34 mouse cellular contexts compared by ENCODE assay signal in the genomic region with DNA sequence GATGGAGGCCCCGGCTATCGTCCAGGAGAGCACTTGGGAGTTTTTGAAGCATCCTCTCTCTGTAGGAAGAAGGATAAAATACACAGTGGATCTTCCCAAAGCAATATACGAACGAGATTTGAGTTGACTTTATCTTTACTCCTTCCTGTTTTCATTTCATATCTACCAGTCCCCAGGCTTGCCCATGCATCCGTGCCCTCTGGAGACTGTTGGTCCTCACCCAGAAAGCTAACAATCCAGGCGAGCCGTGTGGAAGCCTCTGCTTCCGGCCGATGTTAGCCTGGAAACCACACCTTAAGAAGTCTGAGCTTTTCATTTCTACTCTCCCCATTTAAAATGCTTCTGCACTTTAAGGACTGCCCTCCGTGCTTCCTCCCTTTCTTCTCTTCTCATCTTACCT. TPM values are rescaled to one million over a fixed set of nuclear protein-coding genes. Genes with fewer than 3 reads are reported as not detected.
A peak's percentile ranks its signal among the peaks of the same experiment; 100 is the strongest.
DNase-seq lines count a peak whose midpoint lies in the region; ATAC-seq lines count a peak whose summit lies in the region.
"Had no signal": no experiment of that assay in that cellular context is flagged by ENCODE, and none has a peak within 500 bp of the region (broad histone marks: within the 10 kb centered on the region; RNA-seq: fewer than 3 reads in every experiment).

No protein-coding gene starts in this region.

- H3K4me3 ChIP-seq in erythroblast, embryonic 14.5 days (replicated peaks), result peak overlapping the region; percentile 19
- H3K4me3 ChIP-seq in megakaryocyte, embryonic 14.5 days (replicated peaks), result peak overlapping the region; percentile 85
- H3K4me3 ChIP-seq in embryonic facial prominence, embryonic 10.5 days, result no peak overlapping the region
- H3K4me3 ChIP-seq: embryonic facial prominence, embryonic 13.5 days; forebrain, embryonic 15.5 days; heart, embryonic 15.5 days; hindbrain, embryonic 15.5 days; kidney, embryonic 15.5 days; limb, embryonic 12.5 days; midbrain, embryonic 10.5 days; neural tube, embryonic 15.5 days; stomach, embryonic 15.5 days had no signal

- no peaks in the 10 kb centered on the region for H3K36me3 ChIP-seq in erythroblast, embryonic 14.5 days (ENCODE audit: control insufficient read depth)
- H3K36me3 ChIP-seq in megakaryocyte, embryonic 14.5 days (replicated peaks; ENCODE audit: low read length), result peaks cover 5% of the 10 kb centered on the region
- no peaks in the 10 kb centered on the region for H3K36me3 ChIP-seq in embryonic facial prominence, embryonic 10.5 days (replicated peaks)
- H3K36me3 ChIP-seq: embryonic facial prominence, embryonic 13.5 days; forebrain, embryonic 15.5 days; heart, embryonic 15.5 days; hindbrain, embryonic 15.5 days; kidney, embryonic 15.5 days; limb, embryonic 12.5 days; midbrain, embryonic 10.5 days; neural tube, embryonic 15.5 days; stomach, embryonic 15.5 days had no signal

- DNase-seq in MEL-GATA-1-ER (ENCODE audit: extremely low read depth, low read depth), result peak; percentile 78
- DNase-seq in embryonic facial prominence, embryonic 10.5 days (ENCODE audit: low spot score), result no peak
- no peak for DNase-seq in left cerebral cortex, postnatal 25 days (ENCODE audit: low spot score in 2 of 2)
- DNase-seq in kidney, adult 9 months, result no peak
- DNase-seq: adrenal gland, postnatal 25 days; cerebellum, adult 11 months; cerebellum, postnatal 14 days; gastrocnemius, postnatal 25 days; heart, postnatal 4 days; kidney, postnatal 36 days; layer of hippocampus, postnatal 36 days; lung, adult 18-20 months; lung, postnatal 14 days; right cerebral cortex, adult 18-20 months; thymus, adult 18-20 months; thymus, postnatal 36 days had no signal

- H3K4me1 ChIP-seq in erythroblast, embryonic 14.5 days (ENCODE audit: control insufficient read depth), result peaks cover 50% of the 10 kb centered on the region
- H3K4me1 ChIP-seq in megakaryocyte, embryonic 14.5 days, result peaks cover 84% of the 10 kb centered on the region
- H3K4me1 ChIP-seq in embryonic facial prominence, embryonic 10.5 days, result no peaks in the 10 kb centered on the region
- H3K4me1 ChIP-seq: embryonic facial prominence, embryonic 13.5 days; forebrain, embryonic 15.5 days; heart, embryonic 15.5 days; hindbrain, embryonic 15.5 days; kidney, embryonic 15.5 days; limb, embryonic 12.5 days; midbrain, embryonic 10.5 days; neural tube, embryonic 15.5 days; stomach, embryonic 15.5 days had no signal

- 85% methylated on average over 10 of the region's 10 CpGs for WGBS in embryonic facial prominence, embryonic 10.5 days

- ATAC-seq in erythroblast, adult 5-6 weeks (replicated peaks; ENCODE audit: low FRiP score, poor library complexity, severe bottlenecking), result no peak
- ATAC-seq in hematopoietic stem cell, adult 5-6 weeks (replicated peaks in 1 of 2; ENCODE audit: insufficient read depth in 1 of 2, low FRiP score in 2 of 2, low TSS enrichment in 1 of 2, low read depth in 1 of 2, poor library complexity in 2 of 2, severe bottlenecking in 2 of 2), result peak; percentile 72 to 76
- ATAC-seq: forebrain, embryonic 15.5 days had no signal

- no peaks in the 10 kb centered on the region for H3K27me3 ChIP-seq in erythroblast, embryonic 14.5 days (ENCODE audit: control insufficient read depth)
- H3K27me3 ChIP-seq in megakaryocyte, embryonic 14.5 days (replicated peaks), result no peaks in the 10 kb centered on the region
- no peaks in the 10 kb centered on the region for H3K27me3 ChIP-seq in embryonic facial prominence, embryonic 10.5 days (replicated peaks; ENCODE audit: low read depth, poor library complexity, severe bottlenecking)
- H3K27me3 ChIP-seq: embryonic facial prominence, embryonic 13.5 days; forebrain, embryonic 15.5 days; heart, embryonic 15.5 days; hindbrain, embryonic 15.5 days; kidney, embryonic 15.5 days; limb, embryonic 12.5 days; neural tube, embryonic 15.5 days; stomach, embryonic 15.5 days had no signal

- H3K27ac ChIP-seq in embryonic facial prominence, embryonic 10.5 days (replicated peaks), result no peak overlapping the region
- H3K27ac ChIP-seq: embryonic facial prominence, embryonic 13.5 days; forebrain, embryonic 15.5 days; heart, embryonic 15.5 days; hindbrain, embryonic 15.5 days; kidney, embryonic 15.5 days; limb, embryonic 12.5 days; midbrain, embryonic 10.5 days; neural tube, embryonic 15.5 days; stomach, embryonic 15.5 days had no signal

- H3K9me3 ChIP-seq in erythroblast, embryonic 14.5 days (ENCODE audit: control insufficient read depth, low read length), result no peaks in the 10 kb centered on the region
- no peaks in the 10 kb centered on the region for H3K9me3 ChIP-seq in megakaryocyte, embryonic 14.5 days
- no peaks in the 10 kb centered on the region for H3K9me3 ChIP-seq in embryonic facial prominence, embryonic 10.5 days
- H3K9me3 ChIP-seq: embryonic facial prominence, embryonic 13.5 days; forebrain, embryonic 15.5 days; heart, embryonic 15.5 days; hindbrain, embryonic 15.5 days; kidney, embryonic 15.5 days; limb, embryonic 12.5 days; midbrain, embryonic 10.5 days; neural tube, embryonic 15.5 days; stomach, embryonic 15.5 days had no signal

- intact Hi-C loops in left cerebral cortex, postnatal 25 days (cut with DNase I), result no loop called here

RNA-seq across cellular contexts. Expression of gene Clec4e, which starts 0.7 kb away (rescaled TPM):
- not detected in 2 replicates for polyA plus RNA-seq in erythroblast, embryonic 14.5 days (2012)
- 7.3 and 9.0 TPM in 2 replicates for total RNA-seq in erythroblast, adult 5-6 weeks (2015; ENCODE audit: low replicate concordance)
- 8.1 and 8.5 TPM in 2 replicates for total RNA-seq in erythroblast, adult 5-6 weeks (2017; ENCODE audit: low replicate concordance)
- total RNA-seq in hematopoietic stem cell, adult 5-6 weeks (2017), result 25.4 and 28.7 TPM in 2 replicates
- 1.0 TPM in 1 of 2 replicates, not detected in the other for polyA plus RNA-seq in megakaryocyte, embryonic 14.5 days (2012; ENCODE audit: insufficient read depth, low replicate concordance)
- polyA plus RNA-seq in embryonic facial prominence, embryonic 10.5 days (2016; fragmentation: Nextera tagmentation; extraction: Ambion mirVana), result not detected in 2 replicates
- total RNA-seq in left cerebral cortex, postnatal 25 days (2021), result not detected
- total RNA-seq: adrenal gland, postnatal 25 days; gastrocnemius, postnatal 25 days; heart, postnatal 4 days; layer of hippocampus, adult 8-10 months; layer of hippocampus, postnatal 36 days; left cerebral cortex, postnatal 10 days had no signal
- polyA plus RNA-seq: embryonic facial prominence, embryonic 13.5 days; forebrain, embryonic 15.5 days; kidney, embryonic 15.5 days; limb, embryonic 12.5 days; midbrain, postnatal 0 days; neural tube, embryonic 15.5 days had no signal

RNA-seq across cellular contexts. Expression of gene Vmn2r19, which starts 19.2 kb away (rescaled TPM):
- not detected in 2 replicates for polyA plus RNA-seq in erythroblast, embryonic 14.5 days (2012)
- total RNA-seq in erythroblast, adult 5-6 weeks (2015; ENCODE audit: low replicate concordance), result not detected in 2 replicates
- not detected in 2 replicates for total RNA-seq in erythroblast, adult 5-6 weeks (2017; ENCODE audit: low replicate concordance)
- total RNA-seq in hematopoietic stem cell, adult 5-6 weeks (2017), result not detected in 2 replicates
- polyA plus RNA-seq in megakaryocyte, embryonic 14.5 days (2012; ENCODE audit: insufficient read depth, low replicate concordance), result not detected in 2 replicates
- not detected in 2 replicates for polyA plus RNA-seq in embryonic facial prominence, embryonic 10.5 days (2016; fragmentation: Nextera tagmentation; extraction: Ambion mirVana)
- total RNA-seq in left cerebral cortex, postnatal 25 days (2021), result not detected
- total RNA-seq: adrenal gland, postnatal 25 days; gastrocnemius, postnatal 25 days; heart, adult 8-10 months; heart, postnatal 4 days; layer of hippocampus, adult 8-10 months; layer of hippocampus, postnatal 36 days; left cerebral cortex, postnatal 10 days; midbrain, postnatal 0 days had no signal
- polyA plus RNA-seq: embryonic facial prominence, embryonic 13.5 days; forebrain, embryonic 15.5 days; heart, embryonic 15.5 days; hindbrain, embryonic 15.5 days; intestine, embryonic 14.5 days; kidney, embryonic 15.5 days; limb, embryonic 12.5 days; midbrain, embryonic 10.5 days; midbrain, postnatal 0 days; neural tube, embryonic 15.5 days; stomach, embryonic 15.5 days had no signal

RNA-seq across cellular contexts. Expression of gene Clec4d, which starts 27.0 kb away (rescaled TPM):
- not detected in 2 replicates for polyA plus RNA-seq in erythroblast, embryonic 14.5 days (2012)
- 1.9 and 8.8 TPM in 2 replicates for total RNA-seq in erythroblast, adult 5-6 weeks (2015; ENCODE audit: low replicate concordance)
- total RNA-seq in erythroblast, adult 5-6 weeks (2017; ENCODE audit: low replicate concordance), result 10.2 and 11.8 TPM in 2 replicates
- total RNA-seq in hematopoietic stem cell, adult 5-6 weeks (2017), result 0.35 and 4.9 TPM in 2 replicates
- 4.7 TPM in 1 of 2 replicates, not detected in the other for polyA plus RNA-seq in megakaryocyte, embryonic 14.5 days (2012; ENCODE audit: insufficient read depth, low replicate concordance)
- polyA plus RNA-seq in embryonic facial prominence, embryonic 10.5 days (2016; fragmentation: Nextera tagmentation; extraction: Ambion mirVana), result not detected in 2 replicates
- total RNA-seq in left cerebral cortex, postnatal 25 days (2021), result not detected
- total RNA-seq: gastrocnemius, postnatal 25 days; layer of hippocampus, adult 8-10 months; layer of hippocampus, postnatal 36 days; left cerebral cortex, postnatal 10 days; midbrain, postnatal 0 days had no signal
- polyA plus RNA-seq: embryonic facial prominence, embryonic 13.5 days; forebrain, embryonic 15.5 days; hindbrain, embryonic 15.5 days; intestine, embryonic 14.5 days; limb, embryonic 12.5 days; midbrain, embryonic 10.5 days; midbrain, postnatal 0 days; neural tube, embryonic 15.5 days had no signal

RNA-seq across cellular contexts. Expression of gene Clec4n, which starts 59.3 kb away (rescaled TPM):
- polyA plus RNA-seq in erythroblast, embryonic 14.5 days (2012), result 0.20 TPM in 1 of 2 replicates, not detected in the other
- total RNA-seq in erythroblast, adult 5-6 weeks (2015; ENCODE audit: low replicate concordance), result 2.9 TPM in 1 of 2 replicates, not detected in the other
- total RNA-seq in erythroblast, adult 5-6 weeks (2017; ENCODE audit: low replicate concordance), result 4.5 TPM in 1 of 2 replicates, not detected in the other
- 0.99 TPM in 1 of 2 replicates, not detected in the other for total RNA-seq in hematopoietic stem cell, adult 5-6 weeks (2017)
- polyA plus RNA-seq in megakaryocyte, embryonic 14.5 days (2012; ENCODE audit: insufficient read depth, low replicate concordance), result 8.3 TPM in 1 of 2 replicates, not detected in the other
- polyA plus RNA-seq in embryonic facial prominence, embryonic 10.5 days (2016; fragmentation: Nextera tagmentation; extraction: Ambion mirVana), result not detected in 2 replicates
- total RNA-seq in left cerebral cortex, postnatal 25 days (2021), result not detected
- total RNA-seq: gastrocnemius, postnatal 25 days; layer of hippocampus, adult 8-10 months; layer of hippocampus, postnatal 36 days; left cerebral cortex, postnatal 10 days had no signal
- polyA plus RNA-seq: midbrain, embryonic 10.5 days had no signal

Comparison
In these comparisons a context has a peak if more than half of its experiments do, and no peak if none do; other contexts are left out.
1. RNA of gene Clec4e, which starts 0.7 kb away (total RNA-seq): 25.4 to 28.7 TPM in hematopoietic stem cell, adult 5-6 weeks and 7.3 to 9.0 TPM in erythroblast, adult 5-6 weeks; not detected in left cerebral cortex, postnatal 25 days; every median in the first group is over 4 times any median in the second.